ENCODE assay signal across 20 mouse cellular contexts in genomic region chr2:13672426-13672825, GRCm38 (mm10).
DNase-seq lines count a peak whose midpoint lies in the region; ATAC-seq and TF ChIP-seq lines count a peak whose summit lies in the region.
"Had no signal": no experiment of that assay in that cellular context is flagged by ENCODE, and none has a peak within 500 bp of the region (broad histone marks: within the 10 kb centered on the region; RNA-seq: fewer than 3 reads in every experiment).

No protein-coding gene starts in this region.

- no peak overlapping the region for H3K4me2 ChIP-seq in midbrain, embryonic 14.5 days (ENCODE audit: low read length)
- H3K4me2 ChIP-seq in midbrain, embryonic 15.5 days: no peak overlapping the region
- H3K4me2 ChIP-seq: embryonic facial prominence, embryonic 15.5 days; heart, embryonic 12.5 days; hindbrain, embryonic 12.5 days; limb, embryonic 12.5 days; liver, embryonic 12.5 days; lung, embryonic 14.5 days; midbrain, embryonic 11.5 days; neural tube, embryonic 13.5 days had no signal

- H3K27me3 ChIP-seq in midbrain, embryonic 14.5 days (ENCODE audit: control insufficient read depth, insufficient read depth, low read length): no peaks in the 10 kb centered on the region
- H3K27me3 ChIP-seq in midbrain, embryonic 15.5 days (replicated peaks): no peaks in the 10 kb centered on the region
- H3K27me3 ChIP-seq: embryonic facial prominence, embryonic 15.5 days; heart, embryonic 12.5 days; hindbrain, embryonic 12.5 days; limb, embryonic 12.5 days; liver, embryonic 12.5 days; neural tube, embryonic 13.5 days had no signal

- H3K36me3 ChIP-seq in midbrain, embryonic 14.5 days (ENCODE audit: control insufficient read depth, insufficient read depth, low read length): no peaks in the 10 kb centered on the region
- no peaks in the 10 kb centered on the region for H3K36me3 ChIP-seq in midbrain, embryonic 15.5 days (replicated peaks)
- H3K36me3 ChIP-seq: embryonic facial prominence, embryonic 15.5 days; heart, embryonic 12.5 days; hindbrain, embryonic 12.5 days; limb, embryonic 12.5 days; liver, embryonic 12.5 days; neural tube, embryonic 13.5 days had no signal

- H3K4me1 ChIP-seq in midbrain, embryonic 14.5 days (ENCODE audit: control insufficient read depth, insufficient read depth, low read length): no peaks in the 10 kb centered on the region
- H3K4me1 ChIP-seq in midbrain, embryonic 15.5 days: no peaks in the 10 kb centered on the region
- H3K4me1 ChIP-seq in bone marrow, adult 2 months (ENCODE audit: control insufficient read depth, insufficient read depth, low read length): no peaks in the 10 kb centered on the region
- H3K4me1 ChIP-seq: embryonic facial prominence, embryonic 15.5 days; heart, embryonic 12.5 days; hindbrain, embryonic 12.5 days; limb, embryonic 12.5 days; liver, embryonic 12.5 days had no signal

- TF ChIP-seq POLR2A in bone marrow, adult 2 months (IDR thresholded peaks at IDR 0.05; ENCODE audit: borderline replicate concordance, control insufficient read depth, low read depth, low read length): no peak

- WGBS in midbrain, embryonic 14.5 days: 87% methylated on average over 12 of the region's 12 CpGs
- WGBS in midbrain, embryonic 15.5 days: 87% methylated on average over 12 of the region's 12 CpGs
- 24% methylated on average over 12 of the region's 12 CpGs for WGBS in bone marrow, adult 2 months

- DNase-seq in midbrain, embryonic 14.5 days: no peak
- DNase-seq in thymus, postnatal 25 days: peak; percentile 17
- no peak for DNase-seq in cerebellum, adult 9-10 months
- no peak for DNase-seq in layer of hippocampus, adult 9-10 months (ENCODE audit: low spot score)
- no peak for DNase-seq in c-Kit-positive CD71-positive TER-119-positive erythroid progenitor cells, embryonic 14.5 days (ENCODE audit: low spot score)
- DNase-seq: cerebellum, adult 9-11 months; embryo, embryonic 11 days; forebrain, postnatal 0 days; right cerebral cortex, adult 18-20 months had no signal

- H3K27ac ChIP-seq in midbrain, embryonic 14.5 days (replicated peaks; ENCODE audit: low read depth, low read length): no peak overlapping the region
- H3K27ac ChIP-seq in midbrain, embryonic 15.5 days: no peak overlapping the region
- no peak overlapping the region for H3K27ac ChIP-seq in bone marrow, adult 2 months (ENCODE audit: control insufficient read depth, insufficient read depth, low read depth, low read length, poor library complexity)
- H3K27ac ChIP-seq: embryonic facial prominence, embryonic 15.5 days; hindbrain, embryonic 12.5 days; limb, embryonic 12.5 days; liver, embryonic 12.5 days; neural tube, embryonic 13.5 days had no signal

- ATAC-seq in midbrain, embryonic 14.5 days (ENCODE audit: low FRiP score, low TSS enrichment): 0 out of 2 replicates have a peak, but pooled peaks have one; percentile 36
- no peak for ATAC-seq in midbrain, embryonic 15.5 days (replicated peaks)
- peak; percentile 57 for ATAC-seq in CD4-positive, CD25-positive, alpha-beta regulatory T cell, adult 4 months
- ATAC-seq: forebrain, postnatal 0 days; liver, embryonic 12.5 days had no signal

- H3K4me3 ChIP-seq in midbrain, embryonic 14.5 days (replicated peaks; ENCODE audit: low read depth, low read length): no peak overlapping the region
- H3K4me3 ChIP-seq in midbrain, embryonic 15.5 days: no peak overlapping the region
- H3K4me3 ChIP-seq in bone marrow, adult 2 months (replicated peaks; ENCODE audit: control insufficient read depth, low read depth, low read length): peak overlapping the region; percentile 24
- H3K4me3 ChIP-seq: embryonic facial prominence, embryonic 15.5 days; heart, embryonic 12.5 days; hindbrain, embryonic 12.5 days; limb, embryonic 12.5 days; liver, embryonic 12.5 days; neural tube, embryonic 13.5 days had no signal

- no peak for TF ChIP-seq CTCF in bone marrow, adult 2 months (IDR thresholded peaks at IDR 0.05; ENCODE audit: control insufficient read depth, insufficient read depth, low read length)

- no peaks in the 10 kb centered on the region; the same call in 1 of the 2 replicates for H3K9me3 ChIP-seq in midbrain, embryonic 14.5 days (ENCODE audit: control insufficient read depth, low read length)
- no peaks in the 10 kb centered on the region for H3K9me3 ChIP-seq in midbrain, embryonic 15.5 days
- H3K9me3 ChIP-seq: embryonic facial prominence, embryonic 15.5 days; heart, embryonic 12.5 days; hindbrain, embryonic 12.5 days; limb, embryonic 12.5 days; liver, embryonic 12.5 days; neural tube, embryonic 13.5 days had no signal

- H3K9ac ChIP-seq in midbrain, embryonic 14.5 days (replicated peaks; ENCODE audit: low read length): no peak overlapping the region
- no peak overlapping the region for H3K9ac ChIP-seq in midbrain, embryonic 15.5 days
- H3K9ac ChIP-seq: embryonic facial prominence, embryonic 15.5 days; forebrain, postnatal 0 days; heart, embryonic 12.5 days; hindbrain, embryonic 12.5 days; limb, embryonic 12.5 days; liver, embryonic 12.5 days; lung, embryonic 14.5 days; neural tube, embryonic 13.5 days had no signal
